Mouse (Mus musculus) cerebellum, postnatal 14 days (tissue): ENCODE data around the gene Sgk1.

Source experiments
- DNase-seq, 2 experiments: peaks; one replicate each; pipeline ENCODE4 v3.0.0; 2021; ENCODE audit warnings: mixed read lengths in 2 of 2

Gene Sgk1

GRCm38 (mm10) chr10:22001621-22002020 is 119.6 kb downstream of the Sgk1 start:
- no peak for DNase-seq

- no peak for DNase-seq
Measured at GRCm38 (mm10) chr10:22004763-22005162, 122.8 kb downstream of the Sgk1 start.

GRCm38 (mm10) chr10:22007160-22007801 is 125.3 kb downstream of the Sgk1 start:
- no peak for DNase-seq

- peak; percentile 62 to 63 for DNase-seq
Measured at GRCm38 (mm10) chr10:22007802-22008172, 125.8 kb downstream of the Sgk1 start.

- DNase-seq = peak; percentile 90 to 93
Measured at GRCm38 (mm10) chr10:22010088-22010818, 128.3 kb downstream of the Sgk1 start.

- no peak for DNase-seq
Measured at GRCm38 (mm10) chr10:22017469-22018159, 135.6 kb downstream of the Sgk1 start.

GRCm38 (mm10) chr10:22018618-22019017 is 136.6 kb downstream of the Sgk1 start:
- DNase-seq = no peak

GRCm38 (mm10) chr10:22034303-22034702 is 152.3 kb downstream of the Sgk1 start:
- DNase-seq = peak; percentile 54

GRCm38 (mm10) chr10:22036256-22036655 is 154.3 kb downstream of the Sgk1 start:
- peak; percentile 67 to 78 for DNase-seq
